Mouse (Mus musculus) 3134 (cell line): ENCODE data around the gene Cpt1a.
A peak's percentile ranks its signal among the peaks of the same experiment; 100 is the strongest.

Experiments
- DNase-seq: peaks from one replicate; pipeline ENCODE4 v3.0.0-alpha.2; 2011; ENCODE audit warnings: low spot score; ENCODE audit not compliant: insufficient read length; ENCODE audit errors: extremely low read depth

The Cpt1a gene

DNA sequence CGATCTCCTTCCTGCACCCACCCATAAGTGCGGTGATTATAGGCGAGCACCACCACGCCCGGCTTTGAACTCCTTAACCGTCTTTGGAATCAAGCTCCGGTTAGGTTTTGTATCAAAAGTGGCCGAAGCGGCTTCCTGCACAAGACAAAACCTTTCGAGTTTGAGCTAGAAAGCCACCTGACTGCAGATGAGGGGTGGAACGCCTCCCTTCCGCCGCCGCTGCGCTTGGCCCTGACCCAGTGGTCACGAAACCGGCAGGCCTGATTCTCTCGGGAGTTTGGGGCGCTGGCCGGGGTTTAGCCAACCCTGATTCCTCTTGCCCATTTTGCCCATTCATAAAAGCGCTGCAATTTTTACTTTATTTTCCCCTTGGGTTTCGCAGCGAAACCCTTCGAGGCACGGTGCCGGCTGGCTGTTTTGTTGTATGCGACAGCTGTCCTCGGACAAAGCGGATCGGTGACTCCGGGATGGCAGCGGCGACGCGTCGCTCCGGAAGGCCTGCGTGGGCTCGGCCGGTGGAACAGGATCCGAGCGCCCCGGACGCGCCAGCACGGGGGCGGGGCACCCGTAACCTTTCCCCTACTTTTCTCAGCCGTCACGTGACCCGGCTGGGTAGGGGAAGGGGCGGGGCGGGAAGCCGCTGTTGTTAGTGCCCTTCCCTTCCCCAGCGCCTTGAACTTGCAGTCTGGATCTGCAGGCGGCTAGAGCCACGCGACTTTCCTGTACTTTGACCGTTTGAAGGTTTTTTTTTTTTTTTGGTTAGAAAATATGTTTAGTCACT lies 3.0 kb downstream of the Cpt1a start:
- DNase-seq: peak; percentile 90

DNA sequence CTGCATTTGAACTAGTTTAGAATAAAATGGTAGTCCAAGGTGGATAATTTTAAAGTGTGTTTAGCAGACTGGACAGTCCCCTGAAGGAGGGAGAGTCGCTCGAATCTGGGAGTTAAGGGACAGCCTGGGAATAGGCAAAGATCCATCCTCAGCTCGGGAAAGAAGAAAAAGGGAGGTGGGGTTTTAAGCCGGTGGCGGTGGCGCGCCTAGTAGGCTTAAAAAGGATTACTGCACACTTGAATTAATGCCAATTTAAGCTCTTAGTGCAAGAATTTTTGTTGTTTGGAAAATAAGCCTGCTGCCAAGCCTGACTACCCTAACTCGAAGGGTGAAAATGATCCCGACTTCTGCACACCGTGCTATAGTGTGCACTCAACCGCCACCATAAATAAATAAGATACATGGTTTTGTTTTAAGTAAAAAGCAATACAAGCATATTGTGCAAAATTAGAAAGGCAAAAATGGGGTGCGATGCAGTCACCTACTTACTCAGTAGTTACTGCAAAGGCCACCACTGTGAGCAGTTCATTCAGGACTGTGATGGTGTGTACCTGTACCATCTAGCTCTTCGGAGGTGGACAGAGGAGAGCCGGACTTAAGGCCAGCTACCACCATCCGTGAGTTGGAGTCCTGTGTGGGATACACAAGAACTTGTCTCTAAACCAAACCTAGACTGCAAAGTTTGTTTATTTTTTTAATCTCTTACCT lies 3.8 kb downstream of the Cpt1a start:
- no peak for DNase-seq

DNA sequence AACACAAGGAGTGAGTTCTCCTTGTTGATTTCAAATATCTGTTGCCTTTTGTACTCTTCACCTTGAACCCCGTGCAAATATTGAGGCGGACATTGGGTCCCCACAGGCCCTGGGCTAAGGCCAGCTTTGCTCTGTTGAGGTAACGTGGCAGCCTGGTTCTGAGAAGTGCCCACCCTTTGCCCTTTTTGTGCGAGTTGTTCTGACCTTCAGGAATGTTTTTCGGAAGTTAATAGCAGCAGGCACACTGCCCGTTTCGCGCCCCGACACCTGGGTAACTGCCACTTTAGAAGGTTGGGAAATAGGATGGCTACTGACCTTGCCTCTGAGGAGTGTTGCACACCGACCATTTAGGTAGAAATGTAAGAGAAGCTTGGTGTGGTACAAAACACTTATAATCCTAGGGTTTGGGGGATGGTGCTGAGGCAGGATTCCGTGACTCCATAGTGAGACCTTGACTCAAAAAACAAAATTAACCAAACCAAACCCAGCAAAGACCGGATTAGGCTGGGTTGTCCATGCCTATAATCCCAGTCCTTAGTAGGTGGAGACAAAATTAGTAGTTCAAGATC lies 4.4 kb downstream of the Cpt1a start:
- no peak for DNase-seq

DNA sequence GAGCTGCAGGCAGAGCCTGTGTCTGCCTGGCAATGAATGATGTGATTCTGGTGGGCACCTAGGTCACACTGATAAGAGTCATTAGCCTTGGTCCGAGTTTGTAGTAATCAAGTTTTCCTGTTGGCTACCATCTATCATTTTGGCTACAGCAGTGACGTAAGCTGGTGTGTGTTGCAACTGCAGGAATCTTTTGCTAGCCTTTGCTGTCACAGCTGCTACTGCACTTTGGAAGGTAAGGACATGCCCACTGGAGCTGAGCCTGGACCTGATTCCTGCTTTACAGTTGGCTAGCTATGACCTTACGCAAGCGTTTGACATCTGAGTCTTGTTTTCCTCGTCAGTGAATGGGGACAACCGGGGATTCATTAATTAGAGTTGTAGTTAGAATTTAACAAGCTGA lies 11.1 kb downstream of the Cpt1a start:
- no peak for DNase-seq

DNA sequence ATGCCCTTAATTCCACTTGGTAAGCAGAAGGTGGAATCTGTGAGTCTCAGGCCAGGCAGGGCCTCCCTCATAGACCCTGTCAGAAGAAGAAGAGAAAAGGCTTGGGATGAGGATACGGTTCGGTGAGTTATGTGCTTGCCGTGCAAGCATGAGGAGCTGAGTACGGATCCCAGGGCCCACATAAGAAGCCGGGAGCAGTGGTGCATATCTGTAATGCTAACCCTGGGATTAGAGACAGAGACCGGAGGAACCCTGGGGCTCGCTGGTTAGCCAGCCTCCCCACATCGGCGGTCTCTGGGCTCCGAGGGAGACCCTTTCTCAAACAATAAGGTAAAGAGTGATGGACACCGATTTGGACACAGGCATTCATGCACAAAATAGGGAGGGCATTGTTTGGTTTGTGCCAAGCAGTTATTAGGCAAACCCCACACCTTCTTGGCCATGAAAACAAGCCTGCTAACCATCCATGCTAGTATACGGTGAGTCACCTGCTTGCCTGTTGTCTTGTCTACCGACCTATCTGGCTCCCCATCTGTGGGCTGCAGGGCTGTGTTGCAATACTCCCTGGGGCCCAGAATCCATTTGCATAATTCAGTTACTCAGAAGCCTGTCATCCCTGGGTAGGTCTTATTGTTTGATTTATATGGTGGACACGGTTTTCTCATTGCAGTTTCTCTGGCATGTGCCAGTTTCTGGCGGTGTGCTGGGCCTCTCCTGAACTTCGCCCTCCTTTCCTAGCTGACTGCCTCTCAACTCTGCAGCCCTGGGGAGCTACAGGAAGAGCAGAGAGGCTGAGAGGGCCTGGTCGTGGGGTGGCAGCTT lies 11.8 kb downstream of the Cpt1a start:
- peak; percentile 76 for DNase-seq

DNA sequence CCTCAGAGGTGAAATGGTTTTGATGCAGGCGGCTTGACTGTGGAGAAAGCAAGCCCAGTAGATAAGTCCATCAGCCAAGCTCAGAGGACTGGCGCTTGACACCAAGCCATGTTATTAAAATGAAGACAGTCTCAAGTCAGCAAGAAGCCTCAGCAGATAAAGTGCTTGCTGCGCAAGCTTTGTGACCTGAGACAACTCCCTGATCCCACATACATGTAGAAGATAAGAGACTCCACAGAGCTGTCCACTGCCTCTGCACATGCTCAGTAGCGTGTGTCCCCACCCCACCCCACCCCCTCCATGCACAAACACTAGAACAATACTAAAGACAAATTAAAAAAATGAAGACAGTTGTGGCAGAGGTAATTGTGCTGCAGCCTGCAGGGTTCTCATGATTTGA lies 12.4 kb downstream of the Cpt1a start:
- DNase-seq: no peak

DNA sequence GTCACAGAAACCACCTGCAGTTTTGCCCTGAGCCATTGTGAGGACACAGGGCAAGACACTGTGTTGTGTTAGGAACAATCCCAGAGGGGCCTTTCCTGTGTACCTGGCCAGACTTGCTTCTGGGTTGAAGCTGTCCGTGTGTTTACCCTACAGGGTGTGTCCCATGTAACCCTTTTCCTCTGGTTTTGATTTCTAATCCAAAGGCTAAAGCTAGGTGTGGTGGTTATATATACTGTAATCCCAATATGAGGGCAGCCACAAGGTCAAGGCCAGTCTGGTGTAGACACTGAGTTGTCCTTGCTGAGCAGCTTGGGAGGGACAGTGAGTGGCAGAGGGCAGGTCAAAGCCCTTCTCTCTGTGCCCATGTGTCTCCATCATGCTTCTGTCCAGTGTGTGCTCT lies 13.8 kb downstream of the Cpt1a start:
- no peak for DNase-seq

DNA sequence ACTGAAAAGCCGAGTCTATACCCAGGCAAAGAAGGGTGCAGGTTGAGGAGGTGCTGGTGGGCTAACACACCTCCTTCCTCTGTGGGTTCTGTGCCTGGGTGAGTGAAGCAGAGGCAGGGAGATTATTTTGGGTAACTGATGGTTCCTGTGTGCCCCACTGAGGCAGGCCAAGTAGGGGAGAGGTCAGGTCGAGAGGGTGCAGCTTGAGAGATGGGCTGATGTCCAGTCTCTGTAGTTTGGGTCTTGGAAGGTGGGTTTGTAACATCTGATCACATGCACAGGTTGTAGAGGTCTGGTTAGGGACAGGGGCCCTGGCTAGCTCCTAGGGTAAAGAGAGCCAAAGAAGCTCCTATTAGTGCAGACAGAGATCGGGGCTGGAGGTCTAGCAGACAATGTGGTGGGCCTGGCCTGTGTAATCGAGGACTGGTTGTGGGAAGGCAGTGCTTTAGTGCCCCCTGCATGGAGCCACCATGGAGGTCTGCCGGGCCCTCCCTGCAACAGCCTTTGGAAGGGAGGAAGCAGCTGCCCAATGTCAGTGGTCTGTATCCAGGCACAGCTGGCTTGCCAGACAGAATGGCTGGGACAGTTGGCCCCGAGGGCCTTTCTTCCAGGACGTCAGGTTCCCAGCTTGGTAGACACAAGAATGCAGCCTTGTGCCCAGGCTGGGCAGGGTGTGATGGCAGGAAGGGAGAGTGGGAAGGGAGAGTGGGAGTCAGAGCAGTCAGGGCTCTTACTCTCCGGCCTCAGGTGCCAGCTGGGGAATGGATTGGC lies 14.5 kb downstream of the Cpt1a start:
- no peak for DNase-seq

DNA sequence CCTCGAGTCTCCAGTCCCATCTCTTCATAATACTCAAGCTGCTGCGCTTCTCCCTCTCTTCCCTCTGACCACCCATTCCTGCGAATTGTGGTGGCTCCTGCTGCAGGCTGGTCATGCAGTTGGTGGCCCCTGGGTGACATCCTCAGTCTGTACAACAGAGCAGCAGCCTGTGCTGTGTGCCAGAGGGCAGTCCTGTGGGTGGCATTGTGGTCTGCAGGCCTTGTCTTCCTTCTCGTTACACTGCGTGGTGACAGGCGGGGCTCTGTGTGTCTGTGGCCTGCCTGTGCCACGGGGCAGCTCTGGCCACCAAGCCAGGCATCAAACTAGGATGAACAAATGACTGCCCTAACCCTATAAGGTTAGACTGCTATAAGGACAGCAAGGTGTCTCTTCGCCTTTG lies 17.1 kb downstream of the Cpt1a start:
- DNase-seq: no peak

DNA sequence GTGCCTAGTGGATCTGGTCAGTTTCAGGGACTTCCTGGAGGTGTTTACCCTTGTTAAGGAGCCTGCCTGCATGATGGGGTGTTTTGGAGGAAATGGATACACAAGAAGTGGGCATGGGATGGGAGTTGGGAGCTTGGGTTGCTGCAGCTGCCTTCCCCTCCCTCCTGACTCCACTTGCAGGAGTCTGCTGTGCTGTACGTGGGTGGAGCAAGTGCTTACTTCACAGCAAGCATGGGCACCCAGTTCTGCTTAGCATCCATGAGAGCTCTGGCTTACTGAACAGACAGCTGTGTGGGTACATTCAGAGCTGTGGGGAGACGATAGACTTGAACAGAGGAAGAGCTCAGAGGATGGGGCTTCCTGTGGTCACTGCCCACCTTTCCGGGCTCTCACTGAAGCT lies 18.9 kb downstream of the Cpt1a start:
- DNase-seq: no peak

DNA sequence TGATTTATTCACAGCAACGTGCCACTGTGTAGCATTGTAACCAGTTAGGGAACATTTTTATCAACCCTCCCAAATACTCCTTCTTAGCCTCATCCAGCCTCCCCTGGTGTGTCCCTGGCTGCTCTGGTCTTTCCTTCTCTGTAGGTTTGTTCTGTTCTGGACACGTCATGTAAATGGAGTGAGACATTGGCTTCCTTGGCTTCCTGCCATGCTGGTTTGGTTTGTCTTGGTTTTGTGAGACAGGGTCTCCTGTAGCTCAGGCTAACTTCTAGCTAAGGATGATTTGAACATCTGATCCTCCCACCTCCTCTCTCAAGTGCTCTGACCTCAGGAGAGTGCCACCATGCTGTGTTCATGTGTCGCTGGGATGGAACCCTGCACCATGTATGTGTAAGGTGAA lies 21.8 kb downstream of the Cpt1a start:
- no peak for DNase-seq

DNA sequence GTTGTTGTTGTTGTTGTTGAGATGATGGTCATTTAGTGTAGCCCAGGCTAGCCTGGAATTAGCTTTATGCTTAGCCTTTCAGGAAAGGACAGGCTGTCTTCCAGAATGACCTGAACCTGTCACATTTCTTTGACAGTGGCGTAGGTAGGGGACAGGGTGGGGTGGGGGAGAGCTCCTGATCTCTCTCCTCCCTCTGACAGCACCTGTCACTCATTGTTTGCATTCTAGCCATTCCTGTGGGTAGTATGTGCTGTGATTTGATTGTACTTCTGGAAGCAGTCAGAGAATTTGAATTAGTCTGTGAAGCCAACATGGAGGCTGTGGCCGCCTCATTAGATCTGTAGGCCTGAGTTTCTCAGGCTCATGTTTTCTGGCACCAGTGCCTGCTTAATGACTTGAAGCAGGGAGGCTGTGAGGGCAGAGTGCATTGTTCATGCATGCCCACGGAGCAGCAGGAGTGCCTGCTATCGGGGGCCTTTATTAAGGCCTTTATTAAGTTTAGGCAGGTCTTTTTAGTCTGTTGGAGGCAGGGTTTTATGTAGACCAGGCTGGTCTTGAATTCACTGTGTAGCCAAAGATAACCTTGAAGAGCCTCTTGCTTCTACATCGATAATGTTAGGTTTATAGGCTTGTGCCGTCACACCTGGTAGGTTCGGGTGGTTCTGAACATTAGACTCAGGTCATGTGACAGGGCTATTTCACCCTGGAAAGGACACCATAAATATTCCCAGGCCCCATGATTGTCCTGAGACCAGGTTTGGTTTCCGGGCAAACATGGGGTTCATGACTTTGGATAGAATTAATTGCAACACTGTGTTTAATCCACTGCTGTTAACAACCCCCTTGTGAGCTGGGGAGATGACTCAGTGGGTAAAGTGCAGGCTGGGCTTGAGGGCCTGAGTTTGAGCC lies 22.8 kb downstream of the Cpt1a start:
- DNase-seq: no peak

DNA sequence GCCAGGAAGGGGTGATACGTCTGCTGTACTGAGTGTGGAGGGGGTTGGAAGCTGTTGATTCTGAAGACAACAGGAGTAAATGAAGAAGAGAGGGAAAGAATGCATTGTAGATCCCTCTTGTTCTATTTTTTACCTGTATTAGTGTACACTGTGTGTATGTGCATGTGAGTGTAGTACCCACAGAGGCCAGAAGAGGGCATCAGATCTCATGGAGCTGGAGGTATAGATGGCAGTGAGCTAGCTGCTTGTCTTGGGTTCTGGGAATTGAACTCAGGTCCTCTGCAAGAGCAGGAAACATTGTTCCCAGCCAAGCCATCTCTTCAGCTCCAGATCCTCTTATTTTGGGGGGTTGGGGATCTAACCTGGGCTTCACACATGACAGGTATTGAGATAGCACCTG lies 25.6 kb downstream of the Cpt1a start:
- no peak for DNase-seq

DNA sequence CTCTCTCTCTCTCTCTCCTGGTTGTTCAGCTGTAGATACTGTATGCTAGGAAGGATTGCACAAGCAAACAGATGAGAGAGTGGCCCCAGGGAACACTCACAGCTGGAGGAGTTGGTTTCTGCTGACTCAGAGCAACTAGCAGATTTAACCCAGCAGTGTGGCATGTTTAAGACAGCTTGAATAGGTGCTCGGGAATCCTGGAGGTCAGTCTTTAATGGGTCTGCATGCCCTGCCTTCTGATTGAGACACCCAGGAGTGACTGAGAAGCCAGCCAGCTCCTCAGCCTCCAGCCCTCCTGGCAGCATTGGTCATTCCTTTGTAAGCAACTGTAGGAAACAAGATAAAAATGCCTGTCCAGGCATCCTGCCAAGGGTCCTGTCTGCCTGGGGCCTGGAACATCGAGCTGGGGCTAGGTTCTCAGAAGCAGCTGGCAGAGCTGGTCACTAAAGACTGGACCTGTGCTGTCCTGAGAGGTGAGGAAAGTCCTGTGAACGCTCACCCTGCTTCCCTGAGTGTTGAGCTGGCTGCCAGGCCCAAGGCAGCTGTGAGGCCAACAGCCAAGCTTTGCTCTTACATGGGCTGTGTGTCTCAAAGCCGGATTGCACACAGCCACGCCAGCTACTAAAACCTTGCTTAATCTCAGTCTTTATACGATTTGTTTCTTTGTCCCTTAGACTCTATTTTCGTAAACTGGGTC lies 31.4 kb downstream of the Cpt1a start:
- peak; percentile 66 for DNase-seq

DNA sequence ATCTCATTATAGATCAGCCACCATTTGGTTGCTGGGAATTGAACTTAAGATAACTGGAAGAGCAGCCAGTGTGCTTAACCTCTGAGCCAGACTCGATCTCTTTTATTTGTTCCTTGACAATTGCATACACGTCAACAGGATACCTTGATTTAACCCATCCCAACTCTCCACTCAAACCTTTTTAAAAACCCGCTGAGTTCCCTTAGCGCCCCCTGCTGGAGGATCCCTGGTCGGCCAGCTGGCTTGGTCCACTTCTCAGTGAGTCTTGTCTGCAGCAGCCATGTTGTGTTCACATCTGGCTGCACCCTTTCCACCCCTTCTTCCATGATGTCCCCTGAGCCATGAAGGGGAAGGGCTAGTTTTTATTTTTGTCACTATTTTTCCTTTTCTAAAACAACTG lies 33.0 kb downstream of the Cpt1a start:
- no peak for DNase-seq

DNA sequence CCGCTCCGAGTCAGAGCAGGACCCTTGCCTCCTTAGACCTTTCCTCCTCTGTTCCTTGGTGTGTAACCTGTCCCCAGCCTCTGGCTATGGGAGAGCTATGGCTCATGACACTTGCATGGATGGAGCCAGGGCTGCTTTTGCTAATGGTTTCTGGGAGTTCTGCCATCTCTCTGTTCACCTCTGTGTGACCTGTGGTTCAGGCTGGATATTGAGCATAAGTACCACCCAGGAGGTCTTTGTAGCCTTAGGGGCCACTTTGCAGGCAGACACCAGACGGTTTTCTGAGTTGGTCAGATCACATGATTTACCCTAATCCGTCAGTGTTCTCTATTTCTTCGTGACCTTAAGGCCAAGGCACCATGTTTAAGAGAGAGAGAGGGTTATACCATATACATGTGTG lies 34.4 kb downstream of the Cpt1a start:
- DNase-seq: no peak

DNA sequence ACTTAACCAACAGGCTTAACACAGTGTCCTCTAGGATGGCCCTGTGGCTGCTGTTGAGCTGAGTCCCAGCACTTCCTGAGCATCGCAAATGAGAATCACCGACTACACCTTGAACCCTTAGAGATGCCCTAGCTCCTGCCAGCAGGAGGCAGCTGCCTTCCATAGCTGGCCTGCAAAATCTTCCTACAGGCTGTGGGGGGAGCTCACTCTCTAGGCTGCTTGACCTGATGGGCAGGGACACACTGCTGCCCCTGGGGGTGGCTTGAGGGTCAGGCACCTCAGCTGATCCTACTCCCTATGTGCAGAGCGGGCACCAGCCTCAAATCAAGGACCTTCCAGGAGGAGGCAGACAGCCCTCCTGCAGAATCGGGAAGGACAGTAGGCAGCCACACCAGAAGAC lies 35.5 kb downstream of the Cpt1a start:
- no peak for DNase-seq

DNA sequence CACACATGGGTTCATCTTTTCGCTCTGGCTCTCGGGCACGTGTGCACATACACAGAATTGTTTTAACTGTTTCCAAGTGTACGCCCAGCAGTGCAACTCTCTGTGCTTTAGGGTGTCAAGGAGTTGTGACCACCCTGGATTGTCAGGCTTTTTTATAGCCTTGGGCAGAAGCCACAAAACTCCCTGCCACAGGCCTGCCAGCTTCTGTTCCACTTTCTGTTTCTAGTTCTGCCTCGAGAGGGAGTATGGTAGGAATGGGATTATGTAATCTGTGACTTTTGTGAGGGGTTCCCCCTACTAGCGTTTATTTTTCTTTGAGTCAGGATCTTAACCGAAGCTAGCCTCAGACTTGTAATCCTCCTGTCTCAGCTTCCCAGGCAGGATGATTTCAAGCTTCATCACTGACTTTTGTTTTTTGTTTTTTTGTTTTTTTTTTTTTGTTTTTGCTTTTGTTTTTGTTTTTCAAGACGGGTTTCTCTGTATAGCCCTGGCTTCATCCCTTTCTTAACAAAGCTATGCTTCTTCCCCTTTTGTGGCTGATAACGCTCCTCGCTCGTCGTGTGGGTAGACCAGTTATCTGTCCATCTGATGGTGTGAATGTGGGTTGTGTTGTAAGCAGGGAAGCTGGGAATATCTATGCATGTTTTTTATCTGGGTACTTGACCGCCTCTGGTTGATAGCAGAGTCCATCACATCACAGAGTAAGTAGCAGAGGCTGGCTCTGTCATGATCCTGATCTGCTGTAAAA lies 37.9 kb downstream of the Cpt1a start:
- DNase-seq: no peak
